Mouse (Mus musculus): ENCODE results near the gene Tfdp1.
"Not testable (repeated sequence)": the region's sequence is repeated elsewhere in the genome, so short reads cannot be mapped to it uniquely, and the experiment has no call there.

Tfdp1 gene

GRCm38 (mm10) chr8:13338255-13338860 lies at the start of gene Tfdp1:
Tfdp1 (plus strand) TSS chr8:13338751.
- peak; percentile 74 for DNase-seq (ENCODE audit: low read depth, low spot score)

- peak; percentile 61 for DNase-seq (ENCODE audit: low read depth, low spot score)
Observed at GRCm38 (mm10) chr8:13292364-13292763, 46.2 kb upstream of the Tfdp1 start.

- no peak for DNase-seq (ENCODE audit: low read depth, low spot score)
Observed at GRCm38 (mm10) chr8:13293677-13294470, 44.7 kb upstream of the Tfdp1 start.

DNA sequence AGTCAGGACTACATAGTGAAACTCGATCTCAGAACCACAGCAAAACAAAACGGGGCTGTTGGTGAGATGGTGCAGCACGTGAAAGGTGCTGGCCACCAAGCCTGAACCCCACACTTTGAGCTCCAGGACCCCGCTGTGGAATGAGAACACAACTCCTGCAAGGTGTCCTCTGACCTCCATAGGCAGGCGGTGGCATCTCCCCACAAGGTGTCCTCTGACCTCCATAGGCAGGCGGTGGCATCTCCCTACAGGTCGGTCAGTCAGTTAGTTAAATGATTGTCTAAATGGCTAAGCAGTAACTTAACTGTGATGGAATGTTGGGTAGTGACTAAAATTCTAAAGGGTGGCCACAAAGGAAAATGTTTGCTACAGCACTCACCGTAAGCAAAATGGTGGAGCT lies 39.0 kb upstream of the Tfdp1 start:
- no peak for DNase-seq (ENCODE audit: low read depth, low spot score)

DNA sequence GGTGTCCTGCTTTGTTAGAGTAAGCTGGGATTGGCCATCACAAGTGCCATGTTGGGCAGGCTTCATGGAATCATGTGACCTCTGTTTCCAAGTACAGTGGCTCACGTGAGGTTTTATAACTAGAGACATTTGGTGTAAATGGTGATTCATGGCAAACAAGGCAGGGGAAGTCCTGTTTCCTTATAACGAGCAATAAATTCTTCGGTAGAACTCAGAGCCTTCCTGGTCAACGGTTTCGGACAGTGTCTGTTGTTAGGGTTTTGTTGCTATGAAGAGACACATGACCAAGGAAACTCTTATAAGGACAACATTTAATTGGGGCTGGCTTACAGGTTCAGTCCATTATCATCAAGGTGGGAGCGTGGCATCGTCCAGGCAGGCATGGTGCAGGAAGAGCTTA lies 37.5 kb upstream of the Tfdp1 start:
- DNase-seq (ENCODE audit: low read depth, low spot score), result no peak

DNA sequence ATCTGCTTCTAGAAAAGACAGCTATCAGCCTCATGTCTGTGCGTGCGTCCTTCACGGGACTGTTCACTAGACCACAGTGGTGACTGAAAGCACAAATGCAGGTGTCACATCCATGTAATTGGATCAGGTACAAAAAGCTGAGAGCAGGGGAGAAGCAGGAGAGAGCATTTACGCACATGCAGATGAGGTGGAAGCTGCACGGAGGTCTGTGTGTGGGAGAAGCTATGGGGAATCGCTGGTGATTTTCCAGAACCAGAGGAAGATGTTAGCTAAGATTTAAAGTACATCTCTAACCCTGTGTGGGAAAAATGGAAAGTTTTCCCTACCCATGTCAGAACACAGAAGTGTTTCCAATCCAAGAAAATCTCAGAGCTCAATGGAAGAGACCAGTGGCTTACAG lies 33.1 kb upstream of the Tfdp1 start:
- no peak for DNase-seq (ENCODE audit: low read depth, low spot score)

DNA sequence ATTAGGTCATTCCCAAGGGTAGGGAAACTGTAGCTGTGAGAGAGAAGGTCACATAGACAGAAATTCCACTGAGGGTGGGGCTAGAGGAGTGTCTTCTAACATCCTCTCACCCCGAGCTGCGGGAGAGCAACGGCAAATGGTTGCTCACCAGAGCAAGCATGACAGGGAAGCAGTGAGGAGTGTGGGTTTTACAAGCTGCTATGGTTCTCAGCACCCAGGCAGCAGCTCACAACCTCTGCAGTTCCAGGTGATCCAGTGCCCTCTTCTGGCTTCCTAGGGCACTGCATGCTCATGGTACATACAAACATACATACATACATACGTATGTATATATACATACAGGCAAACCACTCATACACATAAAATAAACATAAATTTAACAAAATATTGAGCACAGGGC lies 32.7 kb upstream of the Tfdp1 start:
- DNase-seq (ENCODE audit: low read depth, low spot score), result no peak

GRCm38 (mm10) chr8:13306309-13306909 lies 32.1 kb upstream of the Tfdp1 start:
- DNase-seq (ENCODE audit: low read depth, low spot score), result no peak

GRCm38 (mm10) chr8:13306916-13307315 lies 31.6 kb upstream of the Tfdp1 start:
- DNase-seq (ENCODE audit: low read depth, low spot score), result no peak

- DNase-seq (ENCODE audit: low read depth, low spot score), result no peak
Observed at GRCm38 (mm10) chr8:13314922-13315321, 23.6 kb upstream of the Tfdp1 start.

- DNase-seq (ENCODE audit: low read depth, low spot score), result no peak
Observed at GRCm38 (mm10) chr8:13316671-13317070, 21.9 kb upstream of the Tfdp1 start.

- DNase-seq (ENCODE audit: low read depth, low spot score), result peak; percentile 47
Observed at GRCm38 (mm10) chr8:13326598-13326997, 12.0 kb upstream of the Tfdp1 start.

DNA sequence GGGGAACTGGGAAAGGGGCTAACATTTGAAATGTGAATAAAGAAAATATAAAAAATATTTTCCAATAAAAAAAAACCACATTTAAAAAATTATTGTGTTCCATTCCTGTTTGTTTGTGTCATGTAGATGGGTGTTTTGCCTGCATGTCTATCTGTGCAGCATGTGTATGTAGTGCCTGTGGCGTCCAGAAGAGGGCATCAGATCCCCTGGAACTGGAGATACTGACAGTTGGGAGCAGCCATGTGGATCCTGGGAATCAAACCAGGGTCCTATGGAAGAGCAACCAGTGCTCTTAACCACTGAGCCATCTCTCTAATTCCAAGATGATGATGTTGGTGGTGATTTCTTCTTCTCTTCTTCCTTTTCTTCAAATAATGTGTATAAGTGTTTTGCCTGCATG lies 3.9 kb upstream of the Tfdp1 start:
- no peak for DNase-seq (ENCODE audit: low read depth, low spot score)

- not testable (repeated sequence) for DNase-seq (ENCODE audit: low read depth, low spot score)
Observed at GRCm38 (mm10) chr8:13337245-13337644, 1.3 kb upstream of the Tfdp1 start.

- no peak for DNase-seq (ENCODE audit: low read depth, low spot score)
Observed at GRCm38 (mm10) chr8:13337678-13338077, 873 bp upstream of the Tfdp1 start.

DNA sequence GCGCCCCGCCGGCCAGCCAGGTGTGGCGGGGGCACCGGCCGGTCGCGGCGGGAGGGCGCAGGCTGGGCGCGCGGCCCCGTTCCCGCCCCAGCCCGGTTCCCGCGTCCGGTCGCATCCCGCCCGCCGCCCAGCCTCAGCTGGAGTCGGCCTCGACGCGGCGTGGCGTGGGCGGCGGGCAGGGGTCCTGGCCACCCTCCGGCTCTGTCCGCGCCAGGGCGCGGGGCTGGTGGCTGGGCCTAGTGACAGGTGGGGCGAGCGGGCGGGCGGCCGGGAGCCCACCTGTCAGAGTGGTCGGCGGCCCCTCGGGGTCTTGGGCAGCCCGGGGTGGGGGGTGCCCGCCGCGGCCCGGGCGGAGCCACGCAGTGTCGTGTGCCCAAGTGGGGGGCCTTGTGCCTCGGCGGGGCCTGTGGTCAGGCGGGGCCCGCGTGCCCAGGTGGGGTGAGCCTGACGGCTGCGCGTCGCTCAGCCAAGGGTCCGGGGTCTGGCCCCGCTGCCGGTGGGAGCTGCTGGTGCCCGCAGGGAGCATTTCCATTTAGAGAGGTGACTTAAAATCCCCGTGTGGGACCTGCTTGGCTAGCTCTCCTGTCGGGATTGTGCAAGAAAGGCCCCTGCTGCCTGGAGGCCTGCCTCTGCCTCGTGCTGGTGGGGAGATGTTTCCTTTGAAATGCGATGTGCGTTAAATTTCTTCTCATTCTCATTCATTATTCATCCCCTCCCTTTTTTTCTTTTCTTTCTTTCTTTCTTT lies 522 bp downstream of the Tfdp1 start:
- DNase-seq (ENCODE audit: low read depth, low spot score), result no peak

- DNase-seq (ENCODE audit: low read depth, low spot score), result no peak
Observed at GRCm38 (mm10) chr8:13339646-13339990, 1.1 kb downstream of the Tfdp1 start.

DNA sequence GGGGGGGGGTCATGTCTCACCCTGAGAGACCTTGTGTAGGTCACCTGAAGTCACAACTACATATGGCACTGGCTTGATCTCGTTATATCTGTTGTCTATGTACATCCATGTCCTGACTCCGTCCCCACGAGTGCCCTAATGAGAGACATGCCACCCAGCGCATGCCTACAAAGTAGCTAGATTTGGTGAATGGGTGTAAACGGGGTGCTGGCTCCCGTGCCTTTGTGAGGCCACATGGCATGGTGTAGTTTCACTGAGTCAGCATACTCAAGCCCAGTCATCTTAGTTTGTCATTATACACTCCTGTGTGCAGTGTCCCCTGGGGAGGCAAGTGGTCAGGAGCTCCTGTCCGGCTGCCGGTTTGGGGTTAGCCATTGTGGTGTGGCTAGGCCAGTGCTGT lies 2.1 kb downstream of the Tfdp1 start:
- DNase-seq (ENCODE audit: low read depth, low spot score), result no peak

GRCm38 (mm10) chr8:13342340-13342739 lies 3.8 kb downstream of the Tfdp1 start:
- DNase-seq (ENCODE audit: low read depth, low spot score), result no peak

DNA sequence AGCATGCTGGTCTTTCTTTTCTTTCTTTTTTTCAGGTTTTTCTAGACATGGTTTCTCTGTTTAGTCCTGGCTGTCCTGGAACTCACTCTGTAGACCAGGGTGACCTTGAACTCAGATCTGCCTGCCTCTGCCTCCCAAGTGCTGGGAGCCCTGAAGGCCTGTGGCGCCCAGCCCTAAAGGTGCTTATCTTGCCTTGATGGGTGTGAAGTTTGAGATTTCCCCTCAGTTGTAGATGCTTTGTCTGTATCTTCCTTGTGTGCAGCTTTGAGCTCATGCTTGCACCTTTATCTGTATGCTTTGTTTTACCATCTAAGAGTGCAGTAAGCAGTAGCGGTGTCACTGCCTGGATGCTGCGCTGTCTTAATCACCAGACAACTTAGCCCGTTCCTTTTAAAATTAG lies 4.6 kb downstream of the Tfdp1 start:
- no peak for DNase-seq (ENCODE audit: low read depth, low spot score)

- DNase-seq (ENCODE audit: low read depth, low spot score), result no peak
Observed at GRCm38 (mm10) chr8:13350052-13350451, 11.5 kb downstream of the Tfdp1 start.

DNA sequence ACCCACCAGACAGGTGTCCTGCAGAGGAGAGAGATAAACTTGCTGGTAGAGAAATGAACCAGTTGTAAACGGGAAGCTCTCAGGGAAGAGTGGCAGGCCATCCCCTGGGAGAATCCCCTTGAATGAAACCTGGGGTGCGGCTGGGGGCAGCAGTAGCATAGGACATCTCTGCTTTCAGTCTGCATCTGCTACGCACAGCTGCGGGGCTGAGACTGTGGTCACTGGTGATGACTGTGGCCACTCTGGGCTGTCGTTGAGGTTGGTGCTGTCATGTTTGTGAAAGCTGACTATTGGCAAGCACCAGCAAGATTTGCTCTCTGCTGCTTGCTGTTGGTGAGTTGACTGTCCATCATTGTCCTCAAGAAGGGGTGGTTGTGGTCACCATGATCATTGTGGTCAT lies 13.0 kb downstream of the Tfdp1 start:
- DNase-seq (ENCODE audit: low read depth, low spot score), result no peak

Measured in retina, adult 2 months (tissue).